Comparison of ENCODE assay signal across 11 mouse cellular contexts in genomic region chr11:101830616-101831015, GRCm38 (mm10). TPM values are rescaled to one million over a fixed set of nuclear protein-coding genes. Genes with fewer than 3 reads are reported as not detected.
A peak's percentile ranks its signal among the peaks of the same experiment; 100 is the strongest.
DNase-seq lines count a peak whose midpoint lies in the region; ATAC-seq and TF ChIP-seq lines count a peak whose summit lies in the region.
"Had no signal": no experiment of that assay in that cellular context is flagged by ENCODE, and none has a peak within 500 bp of the region (broad histone marks: within the 10 kb centered on the region; RNA-seq: fewer than 3 reads in every experiment).

No protein-coding gene starts in this region.

- peak overlapping the region; percentile 76 for H3K27ac ChIP-seq in hindbrain, embryonic 10.5 days
- no peak overlapping the region for H3K27ac ChIP-seq in hindbrain, embryonic 13.5 days
- H3K27ac ChIP-seq in embryonic facial prominence, embryonic 11.5 days (replicated peaks; ENCODE audit: low read depth, low read length): peak overlapping the region; percentile 72
- peak overlapping the region; percentile 82 for H3K27ac ChIP-seq in limb, embryonic 14.5 days (replicated peaks; ENCODE audit: low read depth, low read length)
- H3K27ac ChIP-seq: liver, embryonic 15.5 days had no signal

- DNase-seq in hindbrain, embryonic 10.5 days (ENCODE audit: low spot score): no peak
- DNase-seq in 3T3-L1 (ENCODE audit: low read depth, low spot score): peak; percentile 37
- DNase-seq in embryonic facial prominence, embryonic 11.5 days (ENCODE audit: low spot score): no peak
- DNase-seq in limb, embryonic 14.5 days (ENCODE audit: low spot score): peak; percentile 29
- no peak for DNase-seq in frontal cortex, postnatal 14 days (ENCODE audit: low spot score in 2 of 2)
- no peak for DNase-seq in layer of hippocampus, adult 9-11 months
- DNase-seq in MN1 (ENCODE audit: low spot score): no peak
- DNase-seq: right cerebral cortex, postnatal 25 days; thymus, adult 18-20 months had no signal

- WGBS in hindbrain, embryonic 10.5 days: 67% methylated on average over 8 of the region's 8 CpGs
- WGBS in hindbrain, embryonic 13.5 days: 70% methylated on average over 8 of the region's 8 CpGs
- 56% methylated on average over 8 of the region's 8 CpGs for WGBS in embryonic facial prominence, embryonic 11.5 days
- 28% methylated on average over 8 of the region's 8 CpGs for WGBS in limb, embryonic 14.5 days

- H3K4me2 ChIP-seq in hindbrain, embryonic 13.5 days: no peak overlapping the region
- no peak overlapping the region for H3K4me2 ChIP-seq in embryonic facial prominence, embryonic 11.5 days (ENCODE audit: low read depth, low read length)
- H3K4me2 ChIP-seq in limb, embryonic 14.5 days (replicated peaks; ENCODE audit: low read depth, low read length, severe bottlenecking): peak overlapping the region; percentile 13; the same call in 1 of the 2 replicates
- H3K4me2 ChIP-seq: liver, embryonic 15.5 days had no signal

- H3K9ac ChIP-seq in hindbrain, embryonic 13.5 days: no peak overlapping the region
- H3K9ac ChIP-seq in embryonic facial prominence, embryonic 11.5 days (replicated peaks; ENCODE audit: low read length): no peak overlapping the region; the same call in 1 of the 2 replicates
- H3K9ac ChIP-seq in limb, embryonic 14.5 days (ENCODE audit: low read depth, low read length, severe bottlenecking): 0 out of 2 replicates have a peak overlapping the region, but pooled peaks have one; percentile 17
- H3K9ac ChIP-seq: liver, embryonic 15.5 days had no signal

- H3K9me3 ChIP-seq in hindbrain, embryonic 10.5 days: no peaks in the 10 kb centered on the region
- no peaks in the 10 kb centered on the region for H3K9me3 ChIP-seq in hindbrain, embryonic 13.5 days
- H3K9me3 ChIP-seq in embryonic facial prominence, embryonic 11.5 days (replicated peaks; ENCODE audit: control insufficient read depth, low read length): no peaks in the 10 kb centered on the region
- no peaks in the 10 kb centered on the region for H3K9me3 ChIP-seq in limb, embryonic 14.5 days (ENCODE audit: control insufficient read depth, low read length)
- H3K9me3 ChIP-seq: liver, embryonic 15.5 days had no signal

- H3K4me3 ChIP-seq in hindbrain, embryonic 10.5 days: no peak overlapping the region
- H3K4me3 ChIP-seq in hindbrain, embryonic 13.5 days: no peak overlapping the region
- H3K4me3 ChIP-seq in embryonic facial prominence, embryonic 11.5 days (ENCODE audit: low read depth, low read length): no peak overlapping the region
- H3K4me3 ChIP-seq in limb, embryonic 14.5 days (replicated peaks; ENCODE audit: low read length): no peak overlapping the region
- H3K4me3 ChIP-seq: liver, embryonic 15.5 days had no signal

- no peaks in the 10 kb centered on the region for H3K27me3 ChIP-seq in hindbrain, embryonic 10.5 days (ENCODE audit: insufficient read depth, poor library complexity, severe bottlenecking)
- H3K27me3 ChIP-seq in hindbrain, embryonic 13.5 days: no peaks in the 10 kb centered on the region
- H3K27me3 ChIP-seq in embryonic facial prominence, embryonic 11.5 days (ENCODE audit: control insufficient read depth, insufficient read depth, low read length): no peaks in the 10 kb centered on the region
- H3K27me3 ChIP-seq in limb, embryonic 14.5 days (ENCODE audit: control insufficient read depth, insufficient read depth, low read length): no peaks in the 10 kb centered on the region
- H3K27me3 ChIP-seq: liver, embryonic 15.5 days had no signal

- no peak for ATAC-seq in hindbrain, embryonic 13.5 days (ENCODE audit: low FRiP score)
- no peak for ATAC-seq in embryonic facial prominence, embryonic 11.5 days (replicated peaks; ENCODE audit: insufficient number of reproducible peaks, low FRiP score, low TSS enrichment, low read depth)
- peak; percentile 69 for ATAC-seq in limb, embryonic 14.5 days (ENCODE audit: low FRiP score, low read depth)

- TF ChIP-seq POLR2A in limb, embryonic 14.5 days (IDR thresholded peaks at IDR 0.05; ENCODE audit: borderline replicate concordance, extremely low read depth, insufficient read depth, insufficient read length): no peak

- H3K36me3 ChIP-seq in hindbrain, embryonic 10.5 days: no peaks in the 10 kb centered on the region
- H3K36me3 ChIP-seq in hindbrain, embryonic 13.5 days: no peaks in the 10 kb centered on the region
- H3K36me3 ChIP-seq in embryonic facial prominence, embryonic 11.5 days (replicated peaks; ENCODE audit: control insufficient read depth, insufficient read depth, low read depth, low read length): no peaks in the 10 kb centered on the region
- no peaks in the 10 kb centered on the region for H3K36me3 ChIP-seq in limb, embryonic 14.5 days (ENCODE audit: control insufficient read depth, insufficient read depth, low read length)
- H3K36me3 ChIP-seq: liver, embryonic 15.5 days had no signal

- peaks cover 35% of the 10 kb centered on the region for H3K4me1 ChIP-seq in hindbrain, embryonic 10.5 days (replicated peaks)
- peaks cover 22% of the 10 kb centered on the region for H3K4me1 ChIP-seq in hindbrain, embryonic 13.5 days (replicated peaks)
- H3K4me1 ChIP-seq in embryonic facial prominence, embryonic 11.5 days (ENCODE audit: control insufficient read depth, insufficient read depth, low read length): peaks cover 6% of the 10 kb centered on the region
- H3K4me1 ChIP-seq in limb, embryonic 14.5 days (ENCODE audit: control insufficient read depth, insufficient read depth, low read length): peaks cover 27% of the 10 kb centered on the region
- H3K4me1 ChIP-seq: liver, embryonic 15.5 days had no signal

RNA-seq across cellular contexts. Expression of gene Etv4, which starts 45.4 kb away (rescaled TPM):
- polyA plus RNA-seq in hindbrain, embryonic 10.5 days (2016; fragmentation: Nextera tagmentation; extraction: Ambion mirVana): 7.6 and 8.8 TPM in 2 replicates
- 4.5 and 6.4 TPM in 2 replicates for polyA plus RNA-seq in hindbrain, embryonic 13.5 days (2015; fragmentation: Nextera tagmentation; extraction: Ambion mirVana)
- polyA plus RNA-seq in embryonic facial prominence, embryonic 11.5 days (2014; fragmentation: Nextera tagmentation; extraction: Ambion mirVana): 14.5 and 15.1 TPM in 2 replicates
- 24.2 and 31.6 TPM in 2 replicates for polyA plus RNA-seq in limb, embryonic 14.5 days (2012; rRNA removed)
- polyA plus RNA-seq in limb, embryonic 14.5 days (2014; fragmentation: Nextera tagmentation; extraction: Ambion mirVana): 9.4 and 11.7 TPM in 2 replicates

Comparison
In these comparisons a context has a peak if more than half of its experiments do, and no peak if none do; other contexts are left out.
1. DNase-seq: peak in 3T3-L1 (single experiment) and limb, embryonic 14.5 days (single experiment); none in hindbrain, embryonic 10.5 days (single experiment), embryonic facial prominence, embryonic 11.5 days (single experiment), frontal cortex, postnatal 14 days (0 of 2), layer of hippocampus, adult 9-11 months (single experiment) and MN1 (single experiment).